Mouse (Mus musculus) 3T3-L1 (cell line): Measurements from ENCODE around the gene Gabrr2.

Source experiments
- DNase-seq: peaks from one replicate; pipeline ENCODE4 v3.0.0-alpha.2; 2015; ENCODE audit warnings: low read depth, low spot score

Gabrr2 gene

DNA sequence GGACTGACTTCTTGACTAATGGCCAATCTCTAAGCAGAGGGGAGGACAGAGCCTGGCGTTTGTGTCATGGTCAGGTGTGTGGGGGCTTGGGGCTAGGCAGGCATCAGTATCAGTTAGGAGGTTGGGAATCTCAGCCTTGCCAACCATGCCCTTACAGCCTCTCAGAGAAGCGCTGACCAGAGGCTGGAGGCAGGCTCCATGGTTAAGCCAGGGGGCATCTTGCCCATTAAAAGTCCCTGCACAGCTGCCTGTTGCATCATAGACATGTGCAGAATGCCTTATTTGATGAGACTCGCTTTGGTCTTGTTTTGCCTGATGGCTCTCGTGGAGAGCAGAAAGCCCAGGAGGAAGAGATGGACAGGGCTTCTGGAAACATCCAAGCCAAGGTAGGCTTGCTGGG, at the start of gene Gabrr2:
Gene Gabrr2 (plus strand): TSS at position 19 of the 400 bp plus-strand sequence.
- no peak for DNase-seq

DNA sequence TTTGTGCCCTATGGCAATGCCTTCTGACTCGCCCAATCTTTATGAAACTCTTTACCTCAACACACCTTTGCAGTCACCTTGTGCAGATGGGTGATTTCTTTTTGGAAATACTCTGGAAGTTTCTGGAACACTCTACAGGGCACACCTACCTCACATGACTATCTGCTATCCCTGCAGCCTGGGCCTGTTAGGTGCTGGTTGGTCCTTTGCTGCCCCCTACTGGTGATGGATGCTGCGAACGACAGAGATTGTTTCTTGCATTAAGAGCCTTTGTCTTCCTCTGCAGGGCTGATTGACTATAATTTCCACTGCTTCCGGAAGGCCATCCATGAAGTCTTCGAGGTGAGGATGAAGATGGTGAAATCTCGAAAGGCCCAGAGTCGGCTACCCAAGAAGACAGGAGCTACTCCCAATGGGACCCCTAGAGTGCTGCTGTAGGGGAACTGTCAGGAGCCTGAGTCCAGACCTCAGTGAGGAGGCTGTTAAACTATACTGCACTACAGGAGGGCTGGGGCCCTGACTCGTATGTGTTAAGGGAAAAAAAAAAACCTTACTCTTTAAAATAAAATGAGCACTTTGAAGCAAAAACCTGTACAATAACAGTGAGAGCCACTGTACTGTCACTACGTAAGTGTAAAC, 44.3 kb upstream of the Gabrr2 start:
- DNase-seq, result peak; percentile 95

DNA sequence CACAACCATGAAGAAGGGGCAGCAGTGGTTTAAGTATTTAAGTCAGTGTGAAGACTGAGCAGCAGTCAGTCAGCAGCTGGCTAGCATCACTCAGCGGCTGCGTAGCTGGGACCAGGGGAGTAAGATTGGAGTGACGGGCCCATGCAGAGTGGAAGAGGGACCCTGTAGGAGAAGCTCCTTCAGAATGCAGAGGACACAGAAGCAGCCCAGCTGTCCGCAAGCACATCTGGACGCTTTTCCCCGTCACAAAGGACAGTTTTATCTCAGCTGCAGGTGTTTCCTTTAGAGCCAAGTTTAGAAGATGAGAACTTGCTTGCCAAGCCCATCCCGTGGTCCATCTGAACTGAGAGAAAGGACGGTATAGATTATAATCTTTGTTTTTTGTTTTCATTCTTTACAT, 38.4 kb upstream of the Gabrr2 start:
- no peak for DNase-seq

DNA sequence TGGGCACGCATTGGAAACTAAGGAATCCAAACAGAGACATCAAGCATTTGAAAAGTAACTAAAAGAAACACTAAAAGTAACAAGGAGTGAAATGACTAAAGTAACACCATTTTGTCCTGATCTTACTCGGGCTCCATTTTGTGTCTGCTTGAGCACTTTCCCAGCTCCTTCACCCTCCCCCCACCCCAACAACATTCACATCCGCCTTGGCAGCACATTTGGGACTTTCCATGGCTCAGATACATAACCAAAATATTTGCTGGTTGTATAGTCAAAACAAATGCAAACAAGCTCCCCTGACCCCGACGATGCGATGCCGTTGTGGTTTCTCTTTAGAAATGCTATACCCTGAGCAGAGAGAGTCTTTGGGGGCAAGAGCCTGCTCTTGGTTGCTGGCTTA, 33.7 kb upstream of the Gabrr2 start:
- no peak for DNase-seq

DNA sequence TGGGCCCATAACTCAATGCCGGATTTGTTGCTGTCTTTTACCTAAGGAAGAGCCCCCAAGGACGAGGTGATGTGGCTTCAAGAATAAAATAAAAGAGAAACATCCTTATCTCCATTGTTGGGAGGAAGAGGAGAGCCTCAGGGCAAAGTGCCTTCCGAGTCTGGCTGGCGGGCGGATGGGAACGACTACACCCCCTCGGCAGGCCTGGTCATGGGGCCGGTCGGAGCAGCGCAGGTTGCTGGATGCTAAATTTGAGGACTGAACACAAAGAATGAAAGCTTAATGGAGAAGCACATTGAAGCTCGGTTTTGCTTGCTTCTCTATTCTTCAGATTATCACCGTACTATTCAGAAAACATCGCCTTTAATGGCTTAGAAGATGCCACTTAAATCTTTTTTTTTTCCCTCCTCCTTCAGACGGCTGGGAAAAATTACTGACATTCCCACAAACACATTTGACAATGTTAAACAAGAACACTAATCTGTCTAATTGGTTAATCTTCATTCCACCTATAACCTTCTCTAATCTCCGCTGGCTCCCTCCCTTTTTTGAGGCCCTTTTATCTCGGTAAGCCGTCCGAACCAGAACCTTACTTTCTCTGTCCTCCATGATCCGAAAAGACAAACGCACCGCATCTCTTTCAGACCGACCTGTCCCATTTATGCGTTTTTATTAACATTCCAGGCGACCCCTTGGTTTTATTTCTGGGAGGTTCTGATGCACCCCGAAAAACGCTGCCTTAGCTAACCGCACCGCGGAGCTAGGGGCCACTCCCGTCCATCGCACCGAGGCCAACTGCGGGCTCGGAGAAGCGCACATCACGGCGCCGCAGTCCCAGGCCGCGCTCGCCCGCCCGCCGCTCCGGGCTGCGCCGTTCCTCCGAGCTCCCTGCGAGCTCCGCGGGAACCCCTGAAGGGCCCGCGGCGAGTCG, 32.3 kb upstream of the Gabrr2 start:
- DNase-seq, result peak; percentile 51

DNA sequence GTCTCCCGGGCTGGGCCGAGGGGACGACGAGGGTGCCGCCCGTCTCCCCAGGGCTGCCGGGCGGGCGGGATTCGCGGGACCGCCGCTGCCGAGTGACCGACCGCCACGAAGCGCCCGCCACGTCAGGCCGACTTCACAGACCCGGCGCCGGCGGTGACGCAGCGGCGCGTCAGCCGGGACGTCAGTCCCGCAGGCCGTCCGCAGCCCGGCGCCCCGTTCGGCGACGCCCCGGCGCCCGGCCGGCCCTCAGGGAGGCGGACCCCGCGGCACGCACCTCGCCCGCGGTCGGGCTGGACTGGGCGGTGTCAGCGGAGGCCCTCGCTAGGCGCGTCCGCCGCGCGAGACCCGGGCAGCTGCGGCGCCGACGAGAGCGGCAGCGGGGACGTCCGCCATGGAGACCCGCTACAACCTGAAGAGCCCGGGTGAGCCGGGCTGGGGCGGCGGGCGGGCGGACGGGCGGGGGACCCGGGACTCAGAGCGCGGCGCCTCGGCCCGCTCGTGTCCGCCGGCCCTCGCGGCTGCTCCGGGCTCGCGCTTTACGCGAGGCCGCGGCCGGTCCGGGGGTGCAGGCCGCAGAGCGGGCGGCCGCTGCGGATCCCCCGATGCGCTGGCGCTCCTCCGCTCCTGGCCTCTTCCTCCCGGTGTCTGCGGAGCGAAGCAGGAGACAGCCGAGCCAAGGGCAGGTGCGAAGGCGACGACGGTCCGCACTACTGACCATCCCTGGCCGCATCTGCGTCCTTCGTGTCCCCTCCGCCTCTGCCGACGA, 31.4 kb upstream of the Gabrr2 start, which contains the start of gene Ube2j1:
Gene Ube2j1 (plus strand): TSS at position 222 of the 766 bp plus-strand sequence.
- DNase-seq, result peak; percentile 69

DNA sequence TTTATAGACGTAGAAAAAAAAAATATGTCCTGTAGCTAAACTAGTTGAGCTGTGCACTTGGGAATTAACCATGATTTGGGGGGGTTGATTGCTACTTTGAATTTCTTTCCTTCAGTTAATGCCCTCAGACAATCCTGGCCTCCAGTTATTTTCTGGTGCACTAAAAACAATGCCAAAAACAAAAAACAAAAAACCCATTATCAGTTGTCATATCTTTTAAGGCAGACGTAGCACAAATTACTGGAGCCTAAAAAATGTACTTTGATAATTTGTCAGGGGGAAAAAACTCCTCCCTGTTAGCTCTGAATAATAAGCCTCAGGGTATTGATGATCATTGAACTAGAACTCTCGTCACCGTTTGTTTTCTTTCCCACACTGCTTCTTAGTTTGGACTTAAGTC, 30.8 kb upstream of the Gabrr2 start:
- DNase-seq, result peak; percentile 31

DNA sequence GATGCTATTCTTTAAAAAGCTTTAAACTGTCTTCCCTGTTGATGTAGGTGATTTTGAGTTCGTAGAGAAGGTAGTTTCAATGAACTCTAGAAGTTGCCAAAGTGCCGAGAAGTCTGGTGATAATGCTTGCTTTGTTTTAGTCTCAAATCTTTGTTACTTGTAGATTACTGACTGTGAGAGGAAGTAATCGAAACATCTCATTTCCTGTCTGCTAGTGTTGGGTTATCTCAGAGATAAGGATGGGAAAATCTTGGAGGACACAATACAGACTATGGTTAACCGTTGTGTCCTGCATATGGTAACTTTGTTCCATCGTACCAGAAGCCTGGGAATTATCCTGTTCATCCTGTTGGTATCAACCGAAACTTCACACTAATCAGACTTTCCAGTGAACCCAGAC, 29.3 kb upstream of the Gabrr2 start:
- no peak for DNase-seq

DNA sequence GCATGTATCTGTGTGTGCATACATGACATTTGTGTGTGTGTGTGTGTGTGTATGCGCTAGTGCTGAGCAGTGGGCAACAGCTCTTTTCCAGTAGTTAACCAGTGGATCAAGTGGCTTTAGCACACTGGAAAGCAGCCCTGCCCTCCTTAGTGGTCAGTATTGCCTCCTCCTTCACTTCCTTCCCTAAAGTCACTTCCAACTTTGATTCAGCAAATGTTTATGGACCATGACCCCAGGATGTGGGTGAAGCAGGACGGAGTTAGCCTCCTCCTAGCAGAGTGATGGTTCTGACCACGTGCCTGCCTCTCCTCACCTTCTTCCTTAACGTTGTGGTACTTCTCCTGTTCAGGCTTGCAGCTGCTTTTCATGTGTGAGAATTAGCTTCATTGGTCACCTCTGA, 23.0 kb upstream of the Gabrr2 start:
- DNase-seq, result peak; percentile 9

DNA sequence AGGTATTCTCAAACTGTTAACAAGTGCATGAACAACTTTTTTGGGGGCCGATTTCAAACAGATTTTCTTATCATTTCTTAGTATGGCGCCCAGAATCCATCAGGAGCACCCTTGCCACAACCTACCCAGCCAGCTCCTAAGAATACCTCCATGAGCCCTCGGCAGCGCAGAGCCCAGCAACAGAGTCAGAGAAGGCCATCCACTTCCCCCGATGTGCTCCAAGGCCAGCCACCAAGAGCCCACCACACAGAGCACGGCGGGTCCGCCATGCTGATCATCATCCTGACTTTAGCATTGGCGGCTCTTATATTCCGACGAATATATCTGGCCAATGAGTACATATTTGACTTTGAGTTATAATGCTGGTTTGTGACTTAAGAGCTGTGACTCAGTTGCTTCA, 13.2 kb upstream of the Gabrr2 start:
- DNase-seq, result no peak

DNA sequence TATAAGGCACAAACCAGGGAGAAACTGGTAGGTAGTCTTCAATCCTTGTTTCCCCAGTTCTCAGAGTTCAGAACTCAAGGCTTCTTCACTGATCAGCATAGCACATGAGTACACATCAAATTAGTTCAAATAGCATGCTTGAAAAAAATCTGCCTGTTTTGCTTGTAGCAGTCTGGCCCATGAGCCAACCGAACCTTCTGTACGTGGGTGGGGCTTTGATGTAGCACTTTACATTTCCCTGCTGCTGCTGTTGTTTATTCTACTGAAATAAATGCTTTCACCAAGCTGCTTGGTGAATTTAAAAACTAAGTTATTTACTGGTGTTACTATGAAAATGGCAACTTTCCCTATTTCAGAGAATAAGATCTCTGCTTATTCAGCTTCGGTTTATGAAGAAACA, 10.7 kb upstream of the Gabrr2 start:
- no peak for DNase-seq

DNA sequence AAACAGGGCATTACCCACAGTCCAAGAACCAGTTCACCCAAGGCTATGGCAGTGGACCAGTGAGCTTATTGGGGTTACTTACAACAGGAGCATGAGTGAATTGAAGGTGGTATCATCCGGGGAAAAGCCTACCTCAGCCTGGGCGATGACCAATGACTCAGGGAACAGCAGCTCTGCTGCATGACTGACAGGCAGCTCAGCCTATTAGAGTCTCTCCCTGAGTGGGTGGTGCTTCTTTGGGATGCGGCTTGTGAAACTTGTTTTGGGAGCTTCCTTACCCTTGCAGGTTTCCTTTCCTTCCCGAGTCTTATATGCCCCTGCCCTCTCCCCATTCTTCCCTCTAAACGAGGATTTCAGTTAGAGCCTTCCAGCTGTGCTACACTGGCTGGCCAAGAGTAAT, 10.1 kb upstream of the Gabrr2 start:
- DNase-seq, result no peak

DNA sequence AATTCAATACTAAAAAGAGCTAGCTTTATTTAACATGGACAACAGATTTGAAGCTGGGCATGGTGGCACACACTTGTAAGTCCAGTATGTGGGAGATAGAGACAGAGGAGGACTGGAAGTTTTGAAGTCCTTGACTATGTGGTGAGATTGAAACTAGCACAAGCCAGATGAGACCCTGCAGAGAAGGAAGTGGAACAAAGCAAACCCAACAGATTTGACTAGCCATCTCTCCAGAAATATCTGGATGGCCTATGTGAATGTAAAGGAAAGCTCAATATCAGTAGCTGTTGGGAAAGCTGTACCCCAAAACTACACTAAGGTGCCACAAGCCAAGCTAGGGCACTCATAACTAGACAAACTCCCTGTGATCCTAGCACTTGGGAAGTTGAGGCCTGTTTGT, 8.4 kb upstream of the Gabrr2 start:
- no peak for DNase-seq

DNA sequence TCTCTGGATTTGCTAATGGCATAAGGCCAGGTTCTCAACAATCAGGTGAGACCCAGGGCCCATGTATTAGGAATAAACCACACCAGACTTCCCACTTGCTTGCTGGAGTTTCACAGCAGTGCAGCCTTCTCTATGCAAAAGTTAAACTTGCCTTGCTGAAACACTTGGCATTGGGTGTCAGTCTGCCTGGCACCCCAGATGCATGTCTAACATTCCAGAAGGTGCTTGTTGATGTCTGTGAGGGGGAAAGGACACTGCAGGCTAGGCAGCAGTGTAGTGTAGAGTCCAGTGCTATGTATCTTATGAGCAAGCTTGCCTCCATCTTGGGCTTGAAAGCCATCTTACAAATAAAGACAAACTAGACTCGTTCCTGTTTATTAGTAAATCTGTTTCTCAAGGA, 6.5 kb upstream of the Gabrr2 start:
- DNase-seq, result no peak

DNA sequence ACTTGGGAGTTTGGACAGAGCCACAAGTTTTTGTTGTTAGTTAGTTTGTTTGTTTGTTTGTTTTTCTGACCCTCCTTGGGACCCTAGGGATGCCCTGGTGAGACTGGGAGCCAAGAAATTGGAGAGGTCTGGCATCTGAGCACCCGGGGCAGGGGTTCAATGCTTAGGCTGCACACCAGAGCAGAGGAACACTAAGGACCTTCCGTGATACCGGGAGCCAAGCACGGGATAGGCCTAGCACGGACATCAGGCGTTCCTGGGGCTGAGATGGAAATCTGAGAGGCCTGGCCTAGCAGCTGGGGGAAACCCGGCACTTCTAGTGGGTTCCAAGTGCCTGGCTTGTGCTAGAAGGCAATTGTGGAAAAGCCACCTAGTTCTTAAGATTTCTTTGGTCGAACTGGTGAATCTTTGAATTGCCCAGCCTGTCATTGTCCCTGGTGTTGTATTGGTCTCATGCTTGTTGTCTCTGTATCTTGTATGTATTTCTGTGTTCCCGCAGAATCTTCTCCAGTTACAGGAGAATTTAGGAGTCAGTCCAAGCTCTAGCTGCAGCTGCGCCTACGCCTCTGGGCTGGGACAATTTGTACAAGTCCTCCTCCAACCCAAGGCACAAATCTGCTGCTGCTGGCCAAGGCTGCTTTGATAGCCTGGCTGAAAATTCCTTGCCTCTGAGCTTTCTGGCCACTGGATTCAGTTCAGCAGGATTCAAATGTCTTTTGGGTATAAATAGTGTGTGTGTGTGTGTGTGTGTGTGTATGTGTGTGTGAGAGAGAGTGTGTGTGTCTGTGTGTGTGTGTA, 4.7 kb upstream of the Gabrr2 start:
- no peak for DNase-seq

DNA sequence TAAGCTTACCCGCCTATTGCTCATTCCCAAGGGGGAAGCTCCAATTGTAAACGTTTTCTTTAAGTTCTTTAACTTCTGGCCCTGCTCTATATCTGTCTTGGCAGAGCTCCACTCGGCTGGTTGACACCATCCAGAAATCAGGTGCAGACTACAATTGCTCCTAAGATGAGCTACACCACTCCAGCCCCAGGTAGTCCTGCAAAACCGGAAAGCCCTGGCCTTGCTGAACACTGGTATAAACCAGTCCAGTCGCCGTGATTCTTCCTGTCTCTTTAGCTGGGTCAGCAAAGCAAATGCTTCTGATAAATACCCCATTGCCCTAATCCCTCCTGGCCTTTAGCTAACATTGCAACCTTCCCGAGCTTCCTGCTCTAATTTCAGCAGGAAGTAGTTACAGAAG, 1.6 kb upstream of the Gabrr2 start:
- DNase-seq, result no peak

DNA sequence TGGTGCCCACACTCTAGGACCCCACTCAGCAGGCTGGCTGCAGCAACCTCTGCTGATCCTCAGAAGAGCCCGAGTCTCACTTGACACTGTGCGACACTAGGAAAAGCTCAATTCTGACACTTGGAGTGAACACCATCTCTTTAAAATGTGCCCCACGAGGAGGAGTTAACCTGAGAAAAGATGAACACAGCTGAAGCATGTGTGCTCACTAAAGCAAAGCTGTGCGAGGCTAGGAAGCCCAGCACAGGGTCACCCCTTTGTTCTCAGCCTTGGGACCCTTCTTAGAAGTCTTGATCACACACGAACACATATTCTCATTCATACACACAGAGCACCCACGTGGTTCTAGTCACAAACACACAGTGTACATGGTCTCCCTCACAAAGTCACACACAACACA, 2.2 kb downstream of the Gabrr2 start:
- no peak for DNase-seq

DNA sequence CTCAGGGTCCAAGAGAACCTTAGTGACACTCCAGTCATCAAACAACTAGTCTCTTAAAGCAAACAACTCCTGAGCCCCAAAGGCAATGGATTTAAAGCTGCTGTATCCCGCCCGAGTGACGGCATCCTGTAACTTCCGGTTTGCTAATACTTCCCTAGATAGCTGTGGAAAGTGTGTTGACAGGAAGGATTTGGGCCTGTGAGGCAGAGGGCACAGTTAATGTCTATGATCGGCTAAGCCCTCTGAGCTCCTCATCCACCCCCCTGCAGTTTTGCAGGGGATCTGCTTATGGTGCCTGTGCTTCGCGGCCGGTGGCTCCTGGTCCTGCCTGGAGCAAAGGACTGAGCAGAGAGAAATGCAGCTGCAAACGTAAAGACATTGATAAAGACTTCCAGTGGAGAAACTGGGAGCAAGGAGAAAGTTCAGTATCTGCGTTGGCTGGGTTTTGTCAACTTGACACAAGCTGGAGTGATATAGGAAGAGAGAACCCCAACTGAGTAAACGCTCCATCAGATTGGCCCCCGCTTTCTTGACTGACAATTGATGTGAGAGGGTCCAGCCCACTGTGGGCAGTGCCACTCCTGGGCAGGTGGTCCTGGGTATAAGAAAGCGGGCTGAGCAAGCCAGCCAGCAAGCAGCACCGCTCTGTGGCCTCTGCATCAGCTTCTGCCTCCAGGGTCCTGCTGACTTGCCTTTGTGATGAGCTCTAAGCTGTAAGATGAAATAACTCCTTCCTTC, 3.6 kb downstream of the Gabrr2 start:
- no peak for DNase-seq

DNA sequence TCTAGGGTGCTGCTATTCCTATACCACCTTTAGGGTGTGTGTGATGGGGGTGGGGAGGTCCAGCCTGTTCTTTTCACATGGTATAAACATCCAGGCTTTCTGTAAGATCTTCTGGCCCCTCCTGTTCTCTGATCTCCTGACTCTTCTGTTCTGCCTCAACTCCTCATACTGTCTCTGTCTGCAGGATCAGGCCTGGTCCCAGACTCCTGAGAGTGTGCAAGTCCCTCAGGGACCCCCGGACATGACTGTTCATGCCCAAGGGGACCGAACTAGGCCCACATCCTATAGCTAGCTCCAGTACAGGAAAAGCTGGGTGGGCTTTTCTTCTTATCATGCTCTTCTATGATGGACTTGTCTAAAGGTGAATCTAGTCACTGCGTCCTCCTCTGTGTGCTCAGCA, 4.5 kb downstream of the Gabrr2 start:
- DNase-seq, result no peak

DNA sequence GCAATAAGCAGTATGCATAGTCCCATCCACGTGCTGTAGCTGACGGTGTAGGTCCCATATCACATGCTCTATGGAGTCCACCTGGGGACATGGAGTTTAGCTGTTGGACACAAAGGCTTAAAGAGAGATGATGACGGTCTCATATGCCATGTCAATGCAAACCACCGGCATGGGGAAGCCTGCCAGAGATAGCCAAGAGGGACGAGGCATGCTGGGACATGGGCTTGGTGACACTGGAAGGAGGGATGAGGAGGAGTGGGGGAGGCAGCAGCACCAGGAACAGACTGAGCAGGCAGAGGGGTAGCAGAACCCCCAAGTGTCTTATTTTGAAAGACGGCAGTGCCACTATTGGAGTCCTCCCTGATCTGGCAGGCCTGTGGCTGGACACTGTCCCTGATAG, 5.0 kb downstream of the Gabrr2 start:
- no peak for DNase-seq

DNA sequence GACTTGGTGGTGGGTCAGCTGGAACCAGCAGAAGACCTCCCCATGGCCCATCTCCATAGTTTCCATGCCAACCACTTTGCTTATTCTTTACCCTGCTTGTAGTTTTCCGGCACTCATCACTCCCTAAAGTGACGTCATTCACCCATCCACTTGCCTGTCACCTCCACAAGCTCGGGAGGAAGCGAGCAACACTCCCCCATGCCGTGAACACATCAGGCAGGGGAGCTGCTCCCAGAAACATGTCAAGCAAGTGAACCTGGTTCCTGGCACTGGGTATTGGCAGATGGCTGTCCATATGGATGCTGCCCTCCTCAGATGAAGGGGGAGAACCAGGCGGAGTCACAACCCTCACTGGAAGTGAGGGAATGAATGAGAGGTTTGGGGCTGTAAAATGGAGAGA, 6.1 kb downstream of the Gabrr2 start:
- no peak for DNase-seq
